Mouse (Mus musculus) spleen, embryonic (tissue): ENCODE data around the gene Epyc.
"Not testable (repeated sequence)": the region's sequence is repeated elsewhere in the genome, so short reads cannot be mapped to it uniquely, and the experiment has no call there.

Experiments used
- CTCF ChIA-PET: fragments of 350-600 bp; sonication (Branson Sonifier 250); formaldehyde crosslinking; loops from one replicate; lab custom pipeline; 2022; lab: Charles Lee

The Epyc gene

GRCm38 (mm10) chr10:97712687-97713086 is 68.8 kb downstream of the Epyc start:
- CTCF ChIA-PET: interaction anchor here (0.7 kb wide), 1 partner anchor 1003 kb away, joined by 6 read pairs; no protein-coding TSS in a partner anchor

GRCm38 (mm10) chr10:97714584-97714983 is 70.7 kb downstream of the Epyc start:
- CTCF ChIA-PET: no interaction called here

GRCm38 (mm10) chr10:97715289-97715906 is 71.5 kb downstream of the Epyc start:
- CTCF ChIA-PET: interaction anchor here (0.6 kb wide), 1 partner anchor 27 kb away, joined by 3 read pairs; no protein-coding TSS in a partner anchor

GRCm38 (mm10) chr10:97717233-97717632 is 73.4 kb downstream of the Epyc start:
- CTCF ChIA-PET: no interaction called here

GRCm38 (mm10) chr10:97718021-97718420 is 74.2 kb downstream of the Epyc start:
- CTCF ChIA-PET: no interaction called here

- CTCF ChIA-PET: no interaction called here
These were observed 76.8 kb downstream of the Epyc start for GRCm38 (mm10) chr10:97720625-97721024.

- CTCF ChIA-PET: no interaction called here
These were observed 78.8 kb downstream of the Epyc start for GRCm38 (mm10) chr10:97722709-97723108.

GRCm38 (mm10) chr10:97725929-97726328 is 82.1 kb downstream of the Epyc start:
- CTCF ChIA-PET: no interaction called here

- CTCF ChIA-PET: not testable (repeated sequence)
These were observed 82.8 kb downstream of the Epyc start, which contains the start of gene C030005K15Rik for GRCm38 (mm10) chr10:97726655-97727054. Gene C030005K15Rik (minus strand): TSS chr10:97726755.
